Mouse (Mus musculus) limb, embryonic 12.5 days (tissue): ENCODE data around the gene Lrp6. TPM values are rescaled to one million over a fixed set of nuclear protein-coding genes. Genes with fewer than 3 reads are reported as not detected.

Experiments
- ATAC-seq: fragments of 200-750 bp; cut with Nextera tagmentation; 2 replicates; pipeline ENCODE4 v1.8.0; 2017; ENCODE audit warnings: low read depth, moderate TSS enrichment; ENCODE audit not compliant: insufficient number of reproducible peaks, insufficient read depth, low FRiP score, low TSS enrichment
- H3K27ac ChIP-seq: fragments of 300-500 bp; sonication (generic); 2 replicates; pipeline ENCODE4 v1.5.1; 2016; ENCODE audit warnings: mild to moderate bottlenecking, moderate library complexity
- H3K27me3 ChIP-seq: fragments of 300-500 bp; sonication (generic); 2 replicates; pipeline ENCODE4 v1.6.1; 2016; ENCODE audit warnings: mild to moderate bottlenecking, moderate library complexity
- H3K36me3 ChIP-seq: fragments of 300-500 bp; sonication (generic); 2 replicates; pipeline ENCODE4 v1.6.1; 2016; ENCODE audit warnings: mild to moderate bottlenecking, moderate library complexity
- H3K4me1 ChIP-seq: fragments of 300-500 bp; sonication (generic); replicated peaks from 2 replicates; pipeline ENCODE4 v1.6.1; 2016
- H3K4me2 ChIP-seq: fragments of 300-500 bp; sonication (generic); 2 replicates; pipeline ENCODE4 v1.6.1; 2016; ENCODE audit warnings: mild to moderate bottlenecking, moderate library complexity
- H3K4me3 ChIP-seq: fragments of 300-500 bp; sonication (generic); replicated peaks from 2 replicates; pipeline ENCODE4 v1.5.1; 2016; ENCODE audit warnings: mild to moderate bottlenecking
- H3K9ac ChIP-seq: fragments of 300-500 bp; sonication (generic); replicated peaks from 2 replicates; pipeline ENCODE4 v1.6.1; 2016; ENCODE audit warnings: mild to moderate bottlenecking, moderate library complexity
- H3K9me3 ChIP-seq: fragments of 300-500 bp; sonication (generic); 2 replicates; pipeline ENCODE4 v1.6.1; 2016; ENCODE audit warnings: mild to moderate bottlenecking, moderate library complexity
- WGBS: fragments of 180-500 bp; shearing (Covaris S2); methylation state at CpG from one replicate; pipeline ENCODE4 v1.1.7; 2016; 5-methylcytosine and 5-hydroxymethylcytosine counted together
- polyA plus RNA-seq: library from polyadenylated mRNA; unstranded; fragments of >200 nt; fragmentation: Nextera tagmentation; extraction: Ambion mirVana; gene quantifications from 2 replicates; pipeline ENCODE4 v1.2.1, GENCODE M21; 2016

The Lrp6 gene
- polyA plus RNA-seq, 1 experiment from 2014 or later: 40.8 TPM

- 72% methylated on average over 5 of the region's 5 CpGs for WGBS
- H3K36me3 ChIP-seq: no peaks in the 10 kb centered on the region
- ATAC-seq: no peak
- peaks cover 10% of the 10 kb centered on the region for H3K4me1 ChIP-seq
- H3K4me2 ChIP-seq: no peak overlapping the region
- no peak overlapping the region for H3K9ac ChIP-seq
- no peak overlapping the region for H3K4me3 ChIP-seq
- no peaks in the 10 kb centered on the region for H3K9me3 ChIP-seq
- H3K27me3 ChIP-seq: no peaks in the 10 kb centered on the region
- H3K27ac ChIP-seq: no peak overlapping the region
These were observed 1.3 kb upstream of the Lrp6 start for GRCm38 (mm10) chr6:134567986-134568556.

GRCm38 (mm10) chr6:134566248-134566817 is 432 bp downstream of the Lrp6 start:
- WGBS: 1% methylated on average over 40 of the region's 64 CpGs
- peak overlapping the region; percentile 98 for H3K9ac ChIP-seq
- peak; percentile 75 for ATAC-seq

GRCm38 (mm10) chr6:134565606-134566247 is 1.0 kb downstream of the Lrp6 start:
- peaks cover 3% of the 10 kb centered on the region; the same call in 1 of the 2 replicates for H3K36me3 ChIP-seq
- 2% methylated on average over 19 of the region's 19 CpGs for WGBS
- H3K27ac ChIP-seq: peak overlapping the region; percentile 100
- H3K9me3 ChIP-seq: no peaks in the 10 kb centered on the region
- peak overlapping the region; percentile 98 for H3K9ac ChIP-seq
- H3K27me3 ChIP-seq: no peaks in the 10 kb centered on the region
- H3K4me1 ChIP-seq: peaks cover 15% of the 10 kb centered on the region
- no peak for ATAC-seq
- H3K4me2 ChIP-seq: peak overlapping the region; percentile 73
- peak overlapping the region; percentile 95 for H3K4me3 ChIP-seq

More at GRCm38 (mm10) chr6:134566248-134566817, 432 bp downstream of the Lrp6 start:
- Histone ChIP-seq H3K4me2 (peak overlapping the region; percentile 73), H3K4me1 (peaks cover 15% of the 10 kb centered on the region), H3K27ac (peak overlapping the region; percentile 100), H3K36me3 (peaks cover 3% of the 10 kb centered on the region; the same call in 1 of the 2 replicates), H3K4me3 (peak overlapping the region; percentile 95), H3K9me3 (no peaks in the 10 kb centered on the region), H3K27me3 (no peaks in the 10 kb centered on the region)

- Histone ChIP-seq H3K36me3 (peaks cover 3% of the 10 kb centered on the region; the same call in 1 of the 2 replicates), H3K4me3 (peak overlapping the region; percentile 95), H3K9me3 (no peaks in the 10 kb centered on the region), H3K4me2 (peak overlapping the region; percentile 73), H3K9ac (no peak overlapping the region), H3K27me3 (no peaks in the 10 kb centered on the region), H3K4me1 (peaks cover 15% of the 10 kb centered on the region), H3K27ac (no peak overlapping the region)
- ATAC-seq: no peak
- 56% methylated on average over 2 of the region's 2 CpGs for WGBS
These were observed 2.2 kb downstream of the Lrp6 start for GRCm38 (mm10) chr6:134564539-134564938.

GRCm38 (mm10) chr6:134559635-134560034 is 7.1 kb downstream of the Lrp6 start:
- Histone ChIP-seq H3K9me3 (no peaks in the 10 kb centered on the region), H3K4me2 (no peak overlapping the region), H3K27ac (no peak overlapping the region), H3K9ac (no peak overlapping the region), H3K36me3 (peaks cover 3% of the 10 kb centered on the region; the same call in 1 of the 2 replicates), H3K4me1 (peaks cover 15% of the 10 kb centered on the region), H3K4me3 (no peak overlapping the region), H3K27me3 (no peaks in the 10 kb centered on the region)
- WGBS: 84% methylated on average over 3 of the region's 3 CpGs
- ATAC-seq: no peak

- no peak overlapping the region for H3K4me2 ChIP-seq
- peaks cover 3% of the 10 kb centered on the region; the same call in 1 of the 2 replicates for H3K36me3 ChIP-seq
- H3K4me1 ChIP-seq: peaks cover 9% of the 10 kb centered on the region; the same call in 1 of the 2 replicates
- 61% methylated on average over 8 of the region's 8 CpGs for WGBS
- H3K9ac ChIP-seq: no peak overlapping the region
- H3K27ac ChIP-seq: no peak overlapping the region
- H3K27me3 ChIP-seq: no peaks in the 10 kb centered on the region
- ATAC-seq: no peak
- H3K4me3 ChIP-seq: no peak overlapping the region
- no peaks in the 10 kb centered on the region for H3K9me3 ChIP-seq
These were observed 8.1 kb downstream of the Lrp6 start for GRCm38 (mm10) chr6:134558546-134559129.

- Histone ChIP-seq H3K27me3 (no peaks in the 10 kb centered on the region), H3K9me3 (no peaks in the 10 kb centered on the region), H3K4me1 (peaks cover 13% of the 10 kb centered on the region), H3K4me2 (no peak overlapping the region), H3K27ac (no peak overlapping the region), H3K9ac (no peak overlapping the region), H3K36me3 (no peaks in the 10 kb centered on the region), H3K4me3 (no peak overlapping the region)
- ATAC-seq: no peak
- WGBS: 90% methylated on average over 1 of the region's 1 CpGs
These were observed 9.7 kb downstream of the Lrp6 start for GRCm38 (mm10) chr6:134557043-134557442.

GRCm38 (mm10) chr6:134556185-134556950 is 10.4 kb downstream of the Lrp6 start:
- Histone ChIP-seq H3K9ac (no peak overlapping the region), H3K4me2 (no peak overlapping the region), H3K9me3 (no peaks in the 10 kb centered on the region), H3K4me1 (peaks cover 9% of the 10 kb centered on the region), H3K4me3 (no peak overlapping the region), H3K27me3 (no peaks in the 10 kb centered on the region), H3K36me3 (no peaks in the 10 kb centered on the region), H3K27ac (no peak overlapping the region)
- 78% methylated on average over 7 of the region's 7 CpGs for WGBS
- ATAC-seq: no peak

GRCm38 (mm10) chr6:134555178-134555577 is 11.6 kb downstream of the Lrp6 start:
- Histone ChIP-seq H3K36me3 (no peaks in the 10 kb centered on the region), H3K4me1 (peaks cover 9% of the 10 kb centered on the region), H3K27ac (no peak overlapping the region), H3K4me3 (no peak overlapping the region), H3K9me3 (no peaks in the 10 kb centered on the region), H3K4me2 (no peak overlapping the region), H3K27me3 (no peaks in the 10 kb centered on the region), H3K9ac (no peak overlapping the region)
- no peak for ATAC-seq
- 88% methylated on average over 3 of the region's 3 CpGs for WGBS

- Histone ChIP-seq H3K9me3 (no peaks in the 10 kb centered on the region), H3K27ac (no peak overlapping the region), H3K9ac (no peak overlapping the region), H3K4me2 (no peak overlapping the region), H3K36me3 (no peaks in the 10 kb centered on the region), H3K4me1 (peaks cover 9% of the 10 kb centered on the region), H3K4me3 (no peak overlapping the region), H3K27me3 (no peaks in the 10 kb centered on the region)
- 78% methylated on average over 4 of the region's 4 CpGs for WGBS
- no peak for ATAC-seq
These were observed 12.5 kb downstream of the Lrp6 start for GRCm38 (mm10) chr6:134554230-134554629.

- Histone ChIP-seq H3K27me3 (no peaks in the 10 kb centered on the region), H3K36me3 (0 out of 2 replicates have a peak, but pooled peaks cover 8% of the 10 kb centered on the region), H3K4me3 (no peak overlapping the region), H3K27ac (no peak overlapping the region), H3K9me3 (no peaks in the 10 kb centered on the region), H3K4me1 (peaks cover 12% of the 10 kb centered on the region), H3K9ac (no peak overlapping the region), H3K4me2 (no peak overlapping the region)
- WGBS: 86% methylated on average over 1 of the region's 1 CpGs
- ATAC-seq: no peak
These were observed 15.8 kb downstream of the Lrp6 start for GRCm38 (mm10) chr6:134551007-134551406.
